Mouse (Mus musculus): Measurements from ENCODE around the gene Camta1.

- TF ChIP-seq ZC3H11A (IDR thresholded peaks at IDR 0.05; ENCODE audit: borderline replicate concordance, low read depth, low read length) (no peak), HCFC1 (IDR thresholded peaks at IDR 0.05; ENCODE audit: borderline replicate concordance, insufficient read depth, low read length) (no peak), MAFK (IDR thresholded peaks at IDR 0.05; ENCODE audit: insufficient read depth, low read depth, low read length) (no peak), ZNF384 (IDR thresholded peaks at IDR 0.05; ENCODE audit: low read depth, low read length) (no peak)
Measured at GRCm38 (mm10) chr4:151661486-151661885, 200.2 kb downstream of the Camta1 start.

Data from ES-E14 (cell line).